Mouse (Mus musculus): ENCODE data around the gene Slc35e4.
"Not testable (repeated sequence)": the region's sequence is repeated elsewhere in the genome, so short reads cannot be mapped to it uniquely, and the experiment has no call there.

Slc35e4 gene

DNA sequence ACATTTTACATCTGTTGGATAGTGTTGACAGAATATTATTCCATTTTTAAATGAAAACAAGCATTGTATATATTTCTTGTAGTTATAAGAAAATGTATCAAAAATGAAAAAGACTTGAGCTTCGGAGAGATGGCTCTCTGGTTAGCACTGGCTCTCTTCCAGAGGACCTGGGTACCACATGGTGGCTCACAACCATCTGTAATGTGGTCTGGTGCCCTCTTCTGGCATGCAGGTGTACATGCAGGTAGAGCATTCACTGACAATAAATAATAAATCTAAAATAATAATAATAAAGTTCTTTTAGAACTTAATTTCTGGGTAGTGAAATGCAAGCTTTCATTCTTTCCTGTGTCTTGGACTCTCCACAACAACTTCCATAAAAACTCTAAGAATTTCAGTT lies 4.3 kb upstream of the Slc35e4 start:
- in situ Hi-C loops (cut with MboI; ENCODE audit: low sequenced_read_pairs): no loop called here

DNA sequence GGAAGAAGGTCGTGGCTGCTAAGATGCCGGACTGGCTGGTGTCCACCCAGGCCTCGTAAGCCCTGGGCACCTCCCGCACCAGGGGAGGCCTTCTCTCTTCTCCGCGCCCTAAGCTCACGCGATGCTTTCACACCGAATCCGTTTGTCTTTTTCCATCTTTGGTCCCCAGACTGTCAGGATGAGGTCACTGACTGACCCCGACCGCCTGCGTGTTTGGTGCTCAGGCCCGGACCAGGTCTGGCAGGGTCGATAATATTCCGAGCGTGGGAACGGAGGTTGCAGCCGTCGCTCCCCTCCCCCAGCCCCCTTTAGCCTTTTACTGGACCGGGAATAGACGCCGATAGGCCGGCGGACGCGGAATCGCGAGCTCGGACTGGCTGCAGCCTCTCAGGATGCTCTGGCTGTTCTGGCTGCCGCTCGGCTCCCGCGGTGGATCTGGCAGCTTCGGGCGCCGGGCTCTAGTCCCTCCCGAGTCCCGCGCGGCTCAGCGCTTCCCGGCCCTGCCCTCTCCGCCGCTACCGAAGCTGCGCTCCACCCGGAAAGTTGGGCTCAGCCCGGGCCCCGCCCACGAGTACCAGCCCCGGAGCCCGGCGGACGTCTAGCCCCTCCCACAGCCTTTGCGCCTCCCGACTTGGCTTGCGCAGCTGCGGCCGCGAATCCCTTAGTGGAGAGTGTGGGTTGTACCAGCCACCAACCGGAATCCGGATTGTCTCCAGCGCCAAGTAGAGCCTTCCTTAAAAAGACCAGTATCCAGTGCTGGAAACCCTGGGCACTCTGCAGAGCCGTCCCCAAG lies 952 bp downstream of the Slc35e4 start:
- in situ Hi-C loops (cut with MboI; ENCODE audit: low sequenced_read_pairs): no loop called here

DNA sequence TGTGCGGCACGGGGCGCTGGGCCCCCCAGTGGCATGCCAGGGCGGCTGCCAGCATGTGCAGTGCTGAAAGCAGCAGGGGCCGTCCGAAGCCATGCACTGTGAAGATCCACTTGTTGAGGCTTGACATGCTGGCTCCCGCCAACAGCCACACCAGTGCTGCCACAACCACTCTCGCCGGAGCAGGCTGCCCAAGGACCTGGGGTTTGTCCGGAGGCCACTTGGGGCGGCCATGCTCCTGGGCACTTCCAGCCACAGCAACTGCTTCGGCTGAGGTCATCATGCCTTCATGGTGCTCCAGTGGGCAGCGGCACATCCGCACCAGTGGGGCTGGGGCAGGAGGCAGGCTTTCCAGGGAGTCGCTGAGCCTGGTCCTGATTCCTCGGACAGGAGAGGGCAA lies 1.6 kb downstream of the Slc35e4 start:
- in situ Hi-C loops (cut with MboI; ENCODE audit: low sequenced_read_pairs): no loop called here

DNA sequence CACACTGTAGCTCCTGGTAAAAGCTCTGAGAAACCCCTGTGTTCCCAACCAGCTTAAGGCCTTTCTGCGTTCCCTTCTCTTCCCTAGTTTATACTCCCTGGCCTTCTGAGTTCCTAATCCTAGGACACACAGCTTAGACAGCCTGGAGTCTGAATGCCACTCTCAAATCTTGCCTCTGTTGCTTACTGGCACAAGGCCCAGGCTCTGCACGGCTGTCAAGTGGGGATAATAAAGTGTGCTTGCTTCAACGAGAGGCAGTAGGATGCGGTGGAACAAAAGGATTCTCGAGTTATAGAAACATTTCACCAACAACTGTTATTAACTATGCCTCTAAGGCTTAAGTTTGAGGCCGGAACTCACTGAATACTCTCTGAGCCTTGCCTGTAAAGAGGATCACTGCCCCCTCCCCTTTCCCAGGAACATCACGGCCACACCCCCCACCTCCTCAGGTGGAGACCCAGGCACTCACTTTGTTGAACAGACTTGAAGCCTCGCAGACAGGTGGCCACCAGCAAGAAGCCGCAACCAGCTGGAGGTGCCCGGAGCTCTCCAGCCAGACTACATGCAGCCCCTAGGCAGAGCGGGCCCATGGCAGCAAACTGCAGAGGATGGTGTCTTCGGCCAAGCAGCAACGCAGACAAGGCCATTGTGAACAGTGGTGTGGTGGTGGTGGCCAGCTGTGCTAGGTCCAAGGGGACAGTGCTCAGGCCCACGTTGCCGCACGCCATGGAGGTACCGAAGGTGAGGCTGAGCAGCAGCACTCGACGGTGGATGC lies 2.2 kb downstream of the Slc35e4 start:
- in situ Hi-C loops (cut with MboI; ENCODE audit: low sequenced_read_pairs): no loop called here

DNA sequence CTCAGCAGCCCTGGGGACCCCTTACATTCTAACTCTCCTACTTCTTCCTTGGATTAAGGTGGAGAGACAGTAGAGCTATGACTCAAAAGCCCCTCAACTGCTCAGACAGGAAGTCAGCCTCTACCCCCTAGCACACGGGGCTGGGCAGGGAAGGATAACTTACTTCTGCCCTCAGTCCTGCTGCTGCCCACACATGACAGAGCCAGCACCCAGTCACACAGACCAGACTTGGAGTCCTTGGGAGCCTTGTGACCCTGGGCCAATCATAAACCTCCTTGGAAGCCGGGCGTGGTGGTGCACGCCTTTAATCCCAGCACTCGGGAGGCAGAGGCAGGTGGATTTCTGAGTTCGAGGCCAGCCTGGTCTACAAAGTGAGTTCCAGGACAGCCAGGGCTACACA lies 3.0 kb downstream of the Slc35e4 start:
- in situ Hi-C loops (cut with MboI; ENCODE audit: low sequenced_read_pairs): not testable (repeated sequence)

DNA sequence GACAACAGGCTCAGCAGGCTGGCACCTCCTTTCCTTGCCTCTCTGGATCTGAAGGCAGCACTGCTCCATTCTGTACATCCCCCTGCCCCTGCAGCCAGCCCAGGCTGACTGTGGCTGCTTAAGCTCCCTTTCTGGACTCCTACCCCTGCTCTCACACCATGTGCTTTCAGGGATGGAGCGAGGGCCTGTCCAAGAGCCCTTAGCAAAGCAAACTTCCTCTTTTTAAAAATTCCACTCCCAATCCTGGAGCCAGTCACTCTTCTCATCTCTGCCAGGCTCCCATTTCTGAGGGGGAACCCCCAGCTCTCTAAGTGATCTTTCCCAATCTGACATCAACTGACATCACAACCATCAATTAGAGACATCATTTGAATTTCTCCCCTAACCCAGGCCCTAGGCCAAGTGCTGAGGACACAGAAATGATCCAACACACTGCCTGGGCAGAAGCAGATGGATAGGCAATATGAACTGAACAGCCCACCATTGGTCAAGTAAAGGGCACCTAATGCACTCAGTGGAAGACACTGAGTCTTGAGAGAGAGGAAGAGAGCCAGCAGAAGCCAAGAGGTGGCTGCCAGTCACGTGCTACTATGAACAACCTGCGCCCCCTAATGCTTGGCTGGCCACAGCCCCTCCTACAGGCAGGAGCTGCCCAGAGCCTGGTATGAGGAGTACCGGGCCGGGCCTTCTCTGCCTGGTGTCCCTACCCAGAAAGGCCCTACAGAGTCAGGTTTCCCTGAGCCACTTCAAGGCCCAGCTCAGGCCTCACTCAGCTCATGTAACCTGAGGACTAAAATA lies 3.8 kb downstream of the Slc35e4 start:
- in situ Hi-C loops (cut with MboI; ENCODE audit: low sequenced_read_pairs): no loop called here

DNA sequence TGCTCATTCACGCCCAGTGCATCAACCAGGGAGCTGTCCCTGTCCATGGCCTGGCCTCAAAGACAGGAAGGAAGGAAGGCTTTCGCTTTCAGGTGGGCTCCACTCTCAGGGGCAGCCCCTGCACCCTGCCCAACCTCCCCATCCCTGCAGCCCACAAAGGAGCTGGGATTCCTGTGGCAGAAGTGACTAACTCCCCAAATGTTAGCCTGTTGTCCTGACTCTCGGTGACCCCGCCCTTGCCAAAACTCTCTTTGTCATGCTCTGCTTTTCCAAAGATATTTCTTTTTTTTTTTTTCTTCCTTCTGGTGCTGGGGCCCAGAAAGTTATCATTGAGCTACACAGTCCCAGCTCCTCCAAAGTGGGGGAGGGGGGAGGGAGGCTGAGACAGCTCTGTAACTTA lies 5.2 kb downstream of the Slc35e4 start:
- in situ Hi-C loops (cut with MboI; ENCODE audit: low sequenced_read_pairs): no loop called here

DNA sequence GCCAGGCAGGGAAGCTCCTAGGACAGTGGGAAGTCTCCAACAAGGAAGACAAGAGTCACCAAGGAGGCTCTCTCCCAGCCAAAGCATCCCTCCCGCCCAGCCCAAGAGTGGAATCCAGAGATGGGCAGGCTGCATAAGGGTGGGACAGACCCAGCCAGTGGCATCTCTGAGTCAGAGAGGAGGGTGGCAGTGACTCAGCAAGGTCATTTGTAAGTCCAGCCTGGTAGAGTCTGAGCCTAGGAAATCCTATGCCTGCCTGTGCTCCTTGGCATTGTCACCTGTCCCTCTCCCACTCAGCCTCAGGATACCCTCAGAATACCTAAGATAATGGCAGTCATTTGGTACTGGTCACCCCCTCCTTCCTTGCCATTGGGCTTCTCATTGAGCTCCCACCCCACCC lies 9.0 kb downstream of the Slc35e4 start:
- in situ Hi-C loops (cut with MboI; ENCODE audit: low sequenced_read_pairs): no loop called here

DNA sequence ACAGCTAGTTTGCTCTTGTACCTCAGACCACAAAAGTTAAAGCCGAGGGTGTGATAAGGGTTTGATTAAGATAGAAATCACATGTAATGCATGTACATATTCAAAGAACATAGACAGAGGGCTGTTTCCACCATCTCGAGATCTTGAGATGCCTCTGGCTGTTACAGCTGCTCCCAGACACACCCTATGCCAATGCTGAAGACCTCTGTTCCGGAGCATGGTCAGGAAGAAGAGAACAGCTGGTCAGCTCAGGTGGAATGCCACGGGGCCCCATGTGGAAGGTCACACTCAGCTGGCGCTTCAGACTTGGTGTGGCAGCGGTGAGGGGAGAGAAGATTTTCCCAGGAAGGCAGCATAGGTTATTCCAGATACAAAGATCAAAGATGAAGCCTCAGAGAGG lies 9.8 kb downstream of the Slc35e4 start:
- in situ Hi-C loops (cut with MboI; ENCODE audit: low sequenced_read_pairs): no loop called here

DNA sequence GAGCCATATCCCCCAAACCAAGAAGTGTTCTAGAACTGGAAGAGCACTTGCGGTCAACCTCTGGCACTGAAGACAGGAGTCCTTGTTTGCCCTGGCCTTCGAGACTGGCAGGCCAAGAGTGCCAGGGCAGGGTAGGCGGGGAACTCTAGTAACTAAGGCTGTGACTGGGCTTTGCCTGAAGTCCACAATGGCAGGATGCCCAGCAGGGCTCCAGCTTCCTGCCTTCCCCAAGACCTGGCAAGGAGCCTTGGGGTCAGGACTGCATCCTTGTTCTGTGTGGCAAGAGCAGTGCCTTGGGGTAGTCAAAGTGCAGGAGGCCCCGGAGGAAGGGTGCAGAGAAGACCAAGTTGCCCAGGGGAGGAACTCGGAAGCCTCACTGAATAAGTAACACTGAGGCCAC lies 11.4 kb downstream of the Slc35e4 start:
- in situ Hi-C loops (cut with MboI; ENCODE audit: low sequenced_read_pairs): no loop called here

DNA sequence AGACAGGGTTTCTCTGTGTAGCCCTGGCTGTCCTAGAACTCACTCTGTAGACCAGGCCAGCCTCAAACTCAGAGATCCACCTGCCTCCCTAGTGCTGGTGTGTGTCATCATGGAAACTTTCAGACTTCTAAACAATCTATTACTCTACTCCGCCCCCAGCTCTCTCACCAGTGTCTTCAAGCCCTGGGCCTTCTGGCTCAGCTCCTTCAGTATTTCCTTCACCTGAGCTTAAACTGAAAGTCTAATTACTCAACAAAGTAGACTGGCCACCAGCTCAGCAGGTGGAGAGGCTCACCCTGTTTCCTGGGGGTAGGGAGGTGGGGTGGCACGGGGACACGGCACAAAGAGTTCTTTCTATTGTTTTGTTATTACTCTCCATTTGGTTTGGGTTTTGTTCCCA lies 11.9 kb downstream of the Slc35e4 start:
- in situ Hi-C loops (cut with MboI; ENCODE audit: low sequenced_read_pairs): no loop called here

DNA sequence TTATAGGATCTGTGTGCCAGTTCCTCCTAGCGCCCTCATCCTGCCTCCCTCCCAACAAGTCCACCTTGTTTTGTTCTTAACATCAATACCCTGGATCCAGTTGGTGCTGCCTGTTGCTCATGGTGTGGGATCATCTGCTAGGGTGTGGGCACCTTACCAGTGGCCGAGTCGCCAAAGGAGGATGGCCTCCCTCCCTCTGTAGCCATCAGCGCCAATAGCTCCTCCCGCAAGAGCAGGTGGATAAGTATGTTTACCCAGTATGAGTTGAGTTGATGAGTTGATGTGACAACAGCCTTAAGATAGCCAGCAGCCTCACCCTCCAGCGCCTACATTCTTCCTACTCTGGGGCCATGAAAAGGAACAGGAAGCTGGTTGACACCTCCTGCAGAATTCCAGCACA lies 14.2 kb downstream of the Slc35e4 start:
- in situ Hi-C loops (cut with MboI; ENCODE audit: low sequenced_read_pairs): no loop called here

DNA sequence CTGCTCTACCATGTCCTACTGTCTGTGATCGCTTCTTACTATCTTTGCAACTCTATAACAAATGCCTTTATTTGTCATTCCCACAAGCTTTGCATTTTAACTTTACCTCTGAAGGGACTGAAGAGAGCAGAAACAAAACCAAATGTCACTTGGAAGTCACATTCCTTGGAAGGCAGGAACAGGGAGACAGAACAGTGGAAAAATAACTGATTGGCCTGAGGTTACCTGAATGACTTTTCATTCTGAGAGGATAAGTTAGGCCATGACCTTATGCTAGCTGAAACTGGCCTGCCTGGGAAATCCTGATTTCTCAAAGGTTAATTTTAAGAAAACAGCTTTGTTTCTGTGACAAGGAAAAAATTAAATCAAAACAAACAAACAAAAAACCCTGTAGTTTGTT lies 18.5 kb downstream of the Slc35e4 start:
- in situ Hi-C loops (cut with MboI; ENCODE audit: low sequenced_read_pairs): no loop called here

DNA sequence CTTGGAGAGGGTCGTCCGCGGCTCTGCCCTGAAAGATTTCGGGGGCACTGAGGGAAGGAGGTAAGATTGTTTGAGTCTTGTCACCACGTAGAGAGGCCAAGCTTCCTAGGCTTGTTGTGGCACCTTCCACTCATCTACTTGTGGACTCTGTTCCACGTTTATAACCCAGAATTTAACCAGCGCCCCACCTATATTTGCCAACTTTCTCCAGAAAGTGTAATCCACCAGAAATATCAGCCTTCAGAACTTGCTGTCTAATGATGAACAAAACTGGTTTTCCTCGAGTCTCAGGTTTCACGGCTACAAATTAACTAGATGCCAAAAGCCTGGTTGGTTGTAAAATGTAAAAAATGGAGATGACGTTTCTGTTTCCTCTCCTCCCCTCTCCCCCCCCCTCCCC lies 19.0 kb downstream of the Slc35e4 start:
- in situ Hi-C loops (cut with MboI; ENCODE audit: low sequenced_read_pairs): no loop called here

DNA sequence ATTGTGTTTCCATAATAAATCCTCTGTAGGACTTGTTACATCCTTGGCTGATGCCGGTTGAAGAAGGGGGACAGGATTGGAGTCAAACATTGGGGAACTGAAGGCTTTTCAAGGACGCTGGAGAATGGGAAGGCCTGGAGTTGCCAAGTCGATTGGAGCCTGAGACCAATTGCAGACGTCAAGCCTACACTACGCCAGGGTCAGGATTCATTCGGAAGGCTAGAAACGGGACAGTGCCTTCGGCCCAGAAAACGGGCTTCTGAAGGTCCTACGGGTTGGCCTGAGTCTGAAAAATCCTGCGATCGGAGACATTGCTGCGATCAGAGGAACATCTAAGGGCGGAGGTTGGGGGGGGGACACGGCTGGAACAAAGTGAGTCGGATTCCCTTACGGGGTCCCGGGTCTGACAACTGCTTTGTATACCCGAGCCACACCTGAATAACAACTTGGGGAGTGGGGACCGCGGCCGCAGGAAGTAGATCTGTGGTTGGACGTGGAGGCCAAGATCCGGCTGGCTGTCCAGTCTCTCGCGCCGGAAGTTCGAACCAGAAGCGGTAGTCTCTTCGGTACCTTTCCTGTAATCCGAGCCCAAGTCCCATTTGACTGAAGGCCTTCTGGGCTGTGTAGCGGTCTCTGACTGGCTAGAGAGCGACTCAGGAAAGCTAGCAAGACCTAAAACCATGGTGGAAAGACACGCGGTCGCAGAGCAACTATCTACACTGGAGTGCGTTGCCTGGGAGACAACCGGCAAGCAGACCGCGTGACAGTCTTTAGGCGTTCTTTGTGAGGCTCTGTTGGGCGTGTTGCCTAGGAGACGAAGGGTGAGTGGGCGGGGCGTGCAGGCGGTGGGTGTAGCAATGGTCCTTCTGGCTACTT lies 19.8 kb downstream of the Slc35e4 start, which contains the start of the genes 4921536K21Rik and Dusp18:
TSS of gene 4921536K21Rik (minus strand) at position 693 of the 876 bp plus-strand sequence.
TSS of gene Dusp18 (plus strand) at position 835 of the 876 bp plus-strand sequence.
- in situ Hi-C loops (cut with MboI; ENCODE audit: low sequenced_read_pairs): no loop called here

DNA sequence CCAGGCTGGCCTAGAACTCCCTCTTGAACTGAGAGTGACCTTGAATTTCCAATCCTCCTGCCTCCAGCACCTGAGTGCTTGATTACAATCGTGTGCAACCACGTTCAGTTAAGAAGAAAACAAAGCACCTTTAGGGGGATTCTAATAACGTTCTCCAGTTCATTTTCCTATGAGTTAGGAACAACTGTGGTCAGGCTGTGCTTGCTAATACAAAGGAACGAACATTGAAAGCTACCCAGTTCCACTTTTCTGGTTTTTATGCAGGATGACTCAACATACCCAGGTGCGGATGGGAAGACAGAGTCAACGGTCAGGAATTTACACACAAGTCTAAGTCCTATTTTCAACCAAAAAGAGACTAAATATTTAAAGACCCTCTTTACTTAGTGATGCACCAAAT lies 20.5 kb downstream of the Slc35e4 start:
- in situ Hi-C loops (cut with MboI; ENCODE audit: low sequenced_read_pairs): no loop called here

DNA sequence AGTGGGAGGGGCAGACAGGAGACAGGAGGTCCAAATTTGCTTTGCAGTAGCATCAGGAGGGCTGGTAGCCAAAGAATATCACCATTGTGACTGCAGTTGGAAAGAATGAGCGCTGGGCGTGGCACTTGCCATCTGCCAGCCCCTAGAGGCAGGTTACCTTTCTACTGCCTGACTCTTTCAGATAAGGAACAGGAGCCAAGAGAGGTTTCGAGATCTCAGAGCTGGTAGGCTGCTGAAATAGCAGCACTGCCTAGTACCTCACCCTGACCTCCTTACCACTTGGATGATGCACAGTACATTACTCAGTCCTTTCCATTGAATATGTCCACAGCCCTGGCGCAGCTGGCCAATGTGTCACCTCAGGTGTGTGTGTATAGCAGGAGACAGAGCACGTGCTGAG lies 27.1 kb downstream of the Slc35e4 start:
- in situ Hi-C loops (cut with MboI; ENCODE audit: low sequenced_read_pairs): no loop called here

DNA sequence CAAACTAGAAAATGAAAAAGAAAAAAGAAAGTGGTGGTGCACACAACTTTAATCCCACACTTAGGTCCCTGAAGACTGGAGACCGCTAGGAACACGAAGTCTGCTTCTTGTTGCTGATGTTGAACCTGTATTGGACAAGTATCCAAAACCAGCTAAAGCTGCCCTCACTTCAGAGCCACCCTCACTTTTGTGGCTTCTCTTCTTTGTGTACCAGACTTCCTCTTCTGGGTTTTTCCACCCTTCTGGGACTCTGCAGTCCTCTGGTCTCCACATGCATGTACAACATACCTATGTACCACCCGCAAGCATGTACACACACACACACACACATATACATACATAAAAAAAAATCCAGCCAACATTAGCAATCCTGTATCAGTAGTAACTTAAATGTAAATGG lies 30.8 kb downstream of the Slc35e4 start:
- in situ Hi-C loops (cut with MboI; ENCODE audit: low sequenced_read_pairs): no loop called here

DNA sequence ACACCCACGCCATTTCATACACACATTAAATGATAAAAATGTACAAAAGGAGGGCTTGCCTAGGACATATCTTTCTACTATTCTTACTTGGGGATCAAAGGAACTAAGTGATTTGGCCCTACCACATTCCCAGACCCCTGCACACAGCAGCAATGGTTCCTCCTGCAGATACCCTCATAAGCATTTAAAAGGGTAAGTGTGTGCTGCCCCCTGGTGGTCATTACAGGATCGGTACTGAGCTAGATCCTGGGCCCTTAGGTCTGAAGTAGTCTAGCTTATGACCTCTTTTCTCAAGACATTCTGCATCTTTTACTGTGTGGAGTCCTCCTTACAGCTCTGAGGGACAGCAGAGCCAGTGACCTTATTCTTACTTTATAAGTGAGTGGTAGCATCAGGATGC lies 34.6 kb downstream of the Slc35e4 start:
- in situ Hi-C loops (cut with MboI; ENCODE audit: low sequenced_read_pairs): no loop called here

DNA sequence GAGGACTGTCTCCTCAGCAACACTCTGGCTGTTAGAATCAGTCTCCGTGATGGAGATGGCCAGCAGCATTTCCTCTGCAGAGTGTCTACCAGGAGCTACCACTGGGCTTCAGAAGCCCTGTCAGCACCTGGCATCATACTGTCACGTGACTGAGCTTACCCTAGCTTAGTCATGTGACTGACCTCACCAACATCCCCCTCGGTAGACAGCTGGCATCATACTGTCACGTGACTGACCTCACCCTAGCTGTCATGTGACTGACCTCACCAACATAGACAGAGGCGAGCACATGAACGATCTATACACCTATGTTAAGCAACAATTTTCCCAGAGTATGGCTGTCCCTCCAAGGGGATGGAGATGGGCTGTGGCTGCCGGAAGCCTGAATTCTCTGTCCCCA lies 35.8 kb downstream of the Slc35e4 start:
- in situ Hi-C loops (cut with MboI; ENCODE audit: low sequenced_read_pairs): no loop called here

DNA sequence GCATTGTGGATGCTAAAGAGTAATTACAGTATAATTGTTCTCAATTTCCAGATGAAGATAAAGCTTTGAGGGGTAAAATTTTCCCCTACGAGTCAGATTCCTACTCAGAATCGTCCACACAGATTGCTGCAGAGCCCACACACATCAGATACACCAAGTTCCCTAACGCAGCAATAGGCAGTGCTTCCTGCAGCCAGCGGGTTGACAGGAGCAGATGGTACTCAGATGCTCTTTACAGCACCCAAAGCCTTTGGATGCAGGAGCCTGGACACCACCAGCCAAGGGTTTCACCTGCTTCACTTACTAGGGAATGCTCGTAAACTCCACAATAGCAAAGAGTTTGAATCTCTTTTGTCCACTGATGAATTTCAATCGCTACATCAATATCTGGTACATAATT lies 38.0 kb downstream of the Slc35e4 start:
- in situ Hi-C loops (cut with MboI; ENCODE audit: low sequenced_read_pairs): no loop called here
